Mouse (Mus musculus) heart, adult 2 months (tissue): ENCODE measurements around the gene Gucy1b1.

Experiments
- CTCF ChIP-seq: fragments of 200-600 bp; IDR thresholded peaks from 2 replicates; pipeline ENCODE4 v1.8.1; 2022; ENCODE audit warnings: antibody characterized with exemption, mild to moderate bottlenecking, moderate library complexity
- POLR2A ChIP-seq: fragments of 200-500 bp; IDR thresholded peaks from 2 replicates; pipeline ENCODE4 v1.6.1; 2011; ENCODE audit warnings: mild to moderate bottlenecking, low read depth, low read length, control low read depth; ENCODE audit not compliant: insufficient read depth

DNA sequence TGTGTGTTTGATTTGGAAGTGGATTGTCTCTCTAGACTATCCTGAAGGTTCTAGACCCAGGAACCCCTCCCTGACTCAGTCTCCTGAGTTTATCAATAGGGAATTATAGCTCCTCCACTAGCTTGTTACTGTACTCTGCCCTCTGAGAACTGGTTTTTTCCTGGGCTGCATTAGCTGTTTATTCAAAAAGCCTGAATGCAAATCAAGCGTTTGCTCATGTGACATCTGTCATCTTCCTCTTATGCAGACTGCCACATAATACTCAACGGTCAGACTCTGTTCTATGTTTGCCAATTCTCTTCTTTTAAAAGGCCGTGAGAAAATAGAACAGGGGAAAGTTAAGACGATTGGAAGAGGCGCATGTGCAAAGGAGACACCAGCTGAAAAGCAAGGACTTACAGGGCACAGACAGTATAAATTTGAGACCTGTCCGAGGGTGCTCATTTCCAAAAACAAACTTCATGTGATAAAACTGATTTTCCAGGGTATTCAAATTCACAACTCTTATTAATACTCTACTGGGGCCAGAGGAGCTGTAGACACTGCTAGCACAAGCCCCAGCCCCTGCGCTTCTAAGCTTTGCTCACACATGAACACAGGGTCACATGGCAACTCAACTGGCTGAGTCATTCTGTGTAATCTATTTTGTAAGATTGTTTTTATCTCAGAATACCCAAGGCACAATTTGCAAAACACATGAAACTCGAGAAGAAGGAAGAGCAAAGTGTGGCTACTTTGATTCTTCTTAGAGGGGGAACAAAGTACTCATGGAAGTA lies 91.2 kb downstream of the Gucy1b1 start:
- TF ChIP-seq POLR2A (no peak), CTCF (no peak)
